Mouse (Mus musculus) stomach, postnatal 0 days (tissue): Measurements from ENCODE around the gene Far2. TPM values are rescaled to one million over a fixed set of nuclear protein-coding genes. Genes with fewer than 3 reads are reported as not detected.
"Not testable (repeated sequence)": the region's sequence is repeated elsewhere in the genome, so short reads cannot be mapped to it uniquely, and the experiment has no call there.

Experiments used
- ATAC-seq: fragments of 200-750 bp; cut with Nextera tagmentation; 2 replicates; pipeline ENCODE4 v1.8.0; 2017; ENCODE audit not compliant: low FRiP score, low TSS enrichment
- DNase-seq: peaks from one replicate; pipeline ENCODE4 v3.0.0-alpha.2; 2016; ENCODE audit warnings: low spot score
- H3K27ac ChIP-seq: fragments of 300-500 bp; sonication (generic); replicated peaks from 2 replicates; pipeline ENCODE4 v1.5.1; 2014; ENCODE audit warnings: mild to moderate bottlenecking, control low read depth
- H3K27me3 ChIP-seq: fragments of 300-500 bp; sonication (generic); 2 replicates; pipeline ENCODE4 v1.6.1; 2014; ENCODE audit warnings: low read length; ENCODE audit not compliant: control insufficient read depth, insufficient read depth
- H3K36me3 ChIP-seq: fragments of 300-500 bp; sonication (generic); 2 replicates; pipeline ENCODE4 v1.6.1; 2014; ENCODE audit warnings: low read length, mixed read lengths; ENCODE audit not compliant: control insufficient read depth, insufficient read depth
- H3K4me1 ChIP-seq: fragments of 300-500 bp; sonication (generic); replicated peaks from 2 replicates; pipeline ENCODE4 v1.6.1; 2014; ENCODE audit warnings: antibody characterized with exemption; ENCODE audit not compliant: control insufficient read depth, insufficient read depth
- H3K4me2 ChIP-seq: fragments of 300-500 bp; sonication (generic); replicated peaks from 2 replicates; pipeline ENCODE4 v1.6.1; 2014; ENCODE audit warnings: low read depth, mild to moderate bottlenecking, control low read depth, moderate library complexity
- H3K4me3 ChIP-seq: fragments of 300-500 bp; sonication (generic); 2 replicates; pipeline ENCODE4 v1.5.1; 2014; ENCODE audit warnings: low read depth, low read length, control low read depth
- H3K9ac ChIP-seq: fragments of 300-500 bp; sonication (generic); 2 replicates; pipeline ENCODE4 v1.6.1; 2014; ENCODE audit warnings: mild to moderate bottlenecking, low read length, control low read depth, mixed read lengths
- H3K9me3 ChIP-seq: fragments of 300-500 bp; sonication (generic); 2 replicates; pipeline ENCODE4 v1.6.1; 2016; ENCODE audit warnings: low read length; ENCODE audit not compliant: control insufficient read depth
- CTCF ChIP-seq: IDR thresholded peaks from 2 replicates; pipeline ENCODE4 v1.5.1; 2016; ENCODE audit warnings: antibody characterized with exemption, low read depth, mild to moderate bottlenecking, moderate library complexity
- EP300 ChIP-seq: optimal IDR thresholded peaks from 2 replicates; pipeline ENCODE3; 2016; ENCODE audit warnings: antibody characterized with exemption
- WGBS: fragments of 180-500 bp; shearing (Covaris S2); extraction: QIAGEN DNeasy Blood & Tissue Kit; methylation state at CpG from one replicate; pipeline ENCODE4 v1.1.7; 2014; 5-methylcytosine and 5-hydroxymethylcytosine counted together
- polyA plus RNA-seq: library from polyadenylated mRNA; unstranded; fragments of >200 nt; fragmentation: Nextera tagmentation; extraction: Ambion mirVana; gene quantifications from 2 replicates; pipeline ENCODE4 v1.2.1, GENCODE M21; 2015

The Far2 gene
- polyA plus RNA-seq, 1 experiment from 2014 or later, result 30.8 TPM

GRCm38 (mm10) chr6:148132314-148132713 lies 85.3 kb downstream of the Far2 start:
- DNase-seq, result no peak

GRCm38 (mm10) chr6:148133536-148133935 lies 86.5 kb downstream of the Far2 start:
- Histone ChIP-seq H3K9me3 (no peaks in the 10 kb centered on the region), H3K4me1 (no peaks in the 10 kb centered on the region), H3K4me2 (no peak overlapping the region), H3K4me3 (no peak overlapping the region), H3K36me3 (no peaks in the 10 kb centered on the region), H3K27me3 (no peaks in the 10 kb centered on the region), H3K27ac (no peak overlapping the region), H3K9ac (no peak overlapping the region)
- DNase-seq (no peak), ATAC-seq (no peak)
- TF ChIP-seq CTCF (no peak), EP300 (no peak)

More at GRCm38 (mm10) chr6:148132314-148132713, 85.3 kb downstream of the Far2 start:
- Histone ChIP-seq H3K9me3 (no peaks in the 10 kb centered on the region), H3K27me3 (no peaks in the 10 kb centered on the region), H3K27ac (no peak overlapping the region), H3K36me3 (no peaks in the 10 kb centered on the region), H3K4me1 (no peaks in the 10 kb centered on the region), H3K9ac (no peak overlapping the region), H3K4me2 (no peak overlapping the region), H3K4me3 (no peak overlapping the region)
- ATAC-seq, result no peak
- TF ChIP-seq EP300 (no peak), CTCF (no peak)
- 60% methylated on average over 10 of the region's 10 CpGs for WGBS

- H3K4me2 ChIP-seq, result no peak overlapping the region
- H3K4me3 ChIP-seq, result no peak overlapping the region
- no peaks in the 10 kb centered on the region for H3K36me3 ChIP-seq
- TF ChIP-seq CTCF, result peak; percentile 96
- TF ChIP-seq EP300, result no peak
- WGBS, result 27% methylated on average over 9 of the region's 9 CpGs
- no peak overlapping the region for H3K9ac ChIP-seq
- DNase-seq, result peak; percentile 84
- H3K27ac ChIP-seq, result no peak overlapping the region
- no peaks in the 10 kb centered on the region for H3K9me3 ChIP-seq
- no peaks in the 10 kb centered on the region for H3K4me1 ChIP-seq
- ATAC-seq, result peak; percentile 67
- no peaks in the 10 kb centered on the region for H3K27me3 ChIP-seq
Observed at GRCm38 (mm10) chr6:148135769-148136382, 88.8 kb downstream of the Far2 start.

GRCm38 (mm10) chr6:148139288-148139995 lies 92.4 kb downstream of the Far2 start:
- no peak overlapping the region for H3K27ac ChIP-seq
- H3K4me2 ChIP-seq, result no peak overlapping the region
- H3K4me1 ChIP-seq, result no peaks in the 10 kb centered on the region
- no peaks in the 10 kb centered on the region for H3K9me3 ChIP-seq
- DNase-seq (no peak), ATAC-seq (no peak)
- no peak for TF ChIP-seq CTCF
- TF ChIP-seq EP300, result no peak
- no peak overlapping the region for H3K9ac ChIP-seq
- H3K4me3 ChIP-seq, result no peak overlapping the region
- WGBS, result 69% methylated on average over 6 of the region's 6 CpGs
- H3K27me3 ChIP-seq, result no peaks in the 10 kb centered on the region
- H3K36me3 ChIP-seq, result no peaks in the 10 kb centered on the region

- no peaks in the 10 kb centered on the region for H3K36me3 ChIP-seq
- no peak overlapping the region for H3K4me3 ChIP-seq
- H3K27ac ChIP-seq, result no peak overlapping the region
- H3K9me3 ChIP-seq, result no peaks in the 10 kb centered on the region
- no peaks in the 10 kb centered on the region for H3K4me1 ChIP-seq
- DNase-seq (no peak), ATAC-seq (no peak)
- no peak overlapping the region for H3K4me2 ChIP-seq
- no peak overlapping the region for H3K9ac ChIP-seq
- TF ChIP-seq EP300 (no peak), CTCF (peak; percentile 23; the same call in 1 of the 2 replicates)
- H3K27me3 ChIP-seq, result no peaks in the 10 kb centered on the region
- WGBS, result 79% methylated on average over 5 of the region's 5 CpGs
Observed at GRCm38 (mm10) chr6:148141874-148142273, 94.8 kb downstream of the Far2 start.

- DNase-seq (no peak), ATAC-seq (no peak)
- no peak overlapping the region for H3K4me3 ChIP-seq
Observed at GRCm38 (mm10) chr6:148142421-148142820, 95.4 kb downstream of the Far2 start.

GRCm38 (mm10) chr6:148152305-148152704 lies 105.2 kb downstream of the Far2 start:
- H3K9ac ChIP-seq, H3K4me3 ChIP-seq, H3K4me2 ChIP-seq, H3K27me3 ChIP-seq, H3K9me3 ChIP-seq, H3K4me1 ChIP-seq, DNase-seq, H3K27ac ChIP-seq, H3K36me3 ChIP-seq, ATAC-seq: not testable (repeated sequence)
- 47% methylated on average over 4 of the region's 4 CpGs for WGBS

More at GRCm38 (mm10) chr6:148142421-148142820, 95.4 kb downstream of the Far2 start:
- no peak overlapping the region for H3K27ac ChIP-seq
- no peaks in the 10 kb centered on the region for H3K27me3 ChIP-seq
- 86% methylated on average over 1 of the region's 1 CpGs for WGBS
- no peaks in the 10 kb centered on the region for H3K4me1 ChIP-seq
- TF ChIP-seq EP300 (no peak), CTCF (no peak)
- H3K36me3 ChIP-seq, result no peaks in the 10 kb centered on the region
- no peak overlapping the region for H3K4me2 ChIP-seq
- H3K9ac ChIP-seq, result no peak overlapping the region
- H3K9me3 ChIP-seq, result no peaks in the 10 kb centered on the region
